Mouse (Mus musculus): Measurements from ENCODE around the gene Cacna1a.

GRCm38 (mm10) chr8:84659936-84660818 is 271.9 kb downstream of the Cacna1a start:
- TF ChIP-seq POLR2A (IDR thresholded peaks at IDR 0.05; ENCODE audit: control insufficient read depth in 1 of 2, insufficient read depth in 1 of 2, low read depth in 1 of 2, low read length in 2 of 2, poor library complexity in 1 of 2) (0 out of 4 replicates have a peak, but pooled peaks of 1 of the 2 experiments have one; percentile 17), MAFK (IDR thresholded peaks at IDR 0.05; ENCODE audit: borderline replicate concordance, low read depth, low read length) (no peak), CTCF (IDR thresholded peaks at IDR 0.05 in 2 of 3, conservative IDR thresholded peaks at IDR 0.05 in 1 of 3; ENCODE audit: control insufficient read depth in 1 of 3, insufficient read depth in 1 of 3, low read depth in 2 of 3, low read length in 3 of 3, poor library complexity in 1 of 3, severe bottlenecking in 1 of 3) (no peak), ZC3H11A (IDR thresholded peaks at IDR 0.05; ENCODE audit: low read depth, low read length) (no peak), EP300 (IDR thresholded peaks at IDR 0.05; ENCODE audit: low read depth in 1 of 2, low read length in 2 of 2) (no peak), MYC (IDR thresholded peaks at IDR 0.05; ENCODE audit: low read depth, low read length) (no peak), ZMIZ1 (IDR thresholded peaks at IDR 0.05; ENCODE audit: low read depth, low read length) (no peak), GATA1 (IDR thresholded peaks at IDR 0.05; ENCODE audit: low read depth, low read length) (no peak), HCFC1 (IDR thresholded peaks at IDR 0.05; ENCODE audit: low read depth, low read length) (no peak), CHD2 (IDR thresholded peaks at IDR 0.05; ENCODE audit: low read length) (no peak), ZNF384 (IDR thresholded peaks at IDR 0.05; ENCODE audit: low read depth, low read length) (no peak), GABPA (IDR thresholded peaks at IDR 0.05; ENCODE audit: low read depth, low read length) (no peak), TCF12 (IDR thresholded peaks at IDR 0.05; ENCODE audit: low read depth, low read length) (no peak)

All from MEL (cell line).